Mouse (Mus musculus) R1 (cell line): ENCODE measurements around the gene Zfp367.

Source experiments
- DNase-seq: peaks from one replicate; pipeline ENCODE4 v3.0.0-alpha.2; 2018; ENCODE audit warnings: low read depth, low spot score

Gene Zfp367

GRCm38 (mm10) chr13:64091006-64091405, 62.0 kb downstream of the Zfp367 start:
- no peak for DNase-seq

GRCm38 (mm10) chr13:64090278-64090677, 62.7 kb downstream of the Zfp367 start:
- no peak for DNase-seq

GRCm38 (mm10) chr13:64089130-64089529, 63.9 kb downstream of the Zfp367 start, which contains the start of gene Hsd17b3:
Gene Hsd17b3 (minus strand): TSS chr13:64089230.
- no peak for DNase-seq

- no peak for DNase-seq
These were observed 64.9 kb downstream of the Zfp367 start for GRCm38 (mm10) chr13:64088057-64088456.

- DNase-seq = no peak
These were observed 67.0 kb downstream of the Zfp367 start for GRCm38 (mm10) chr13:64086036-64086435.

- no peak for DNase-seq
These were observed 69.7 kb downstream of the Zfp367 start for GRCm38 (mm10) chr13:64083331-64083730.
